Mouse (Mus musculus) neural tube, embryonic 10.5 days (tissue): Measurements from ENCODE around the gene E2f8.

Source experiments
- DNase-seq: peaks from one replicate; pipeline ENCODE4 v3.0.0-alpha.2; 2017; ENCODE audit warnings: low spot score; ENCODE audit errors: extremely low spot score

E2f8 gene

GRCm38 (mm10) chr7:48821654-48822053, 59.7 kb downstream of the E2f8 start:
- DNase-seq, result no peak
